Mouse (Mus musculus) forebrain, embryonic 13.5 days (tissue): Measurements from ENCODE around the gene Actr5. TPM values are rescaled to one million over a fixed set of nuclear protein-coding genes. Genes with fewer than 3 reads are reported as not detected.

Experiments
- ATAC-seq: fragments of 200-750 bp; cut with Nextera tagmentation; 2 replicates; pipeline ENCODE4 v1.8.0; 2017
- H3K27ac ChIP-seq: fragments of 300-500 bp; sonication (generic); 2 replicates; pipeline ENCODE4 v1.5.1; 2015; ENCODE audit warnings: inconsistent platforms, mild to moderate bottlenecking, moderate library complexity
- H3K27me3 ChIP-seq: fragments of 300-500 bp; sonication (generic); 2 replicates; pipeline ENCODE4 v1.6.1; 2015; ENCODE audit warnings: mild to moderate bottlenecking, inconsistent platforms
- H3K36me3 ChIP-seq: fragments of 300-500 bp; sonication (generic); 2 replicates; pipeline ENCODE4 v1.6.1; 2015; ENCODE audit warnings: mild to moderate bottlenecking, inconsistent platforms; ENCODE audit not compliant: poor library complexity, severe bottlenecking
- H3K4me1 ChIP-seq: fragments of 300-500 bp; sonication (generic); 2 replicates; pipeline ENCODE4 v1.6.1; 2015; ENCODE audit warnings: inconsistent platforms
- H3K4me2 ChIP-seq: fragments of 300-500 bp; sonication (generic); 2 replicates; pipeline ENCODE4 v1.6.1; 2015; ENCODE audit warnings: inconsistent platforms, mild to moderate bottlenecking, moderate library complexity
- H3K4me3 ChIP-seq: fragments of 300-500 bp; sonication (generic); 2 replicates; pipeline ENCODE4 v1.5.1; 2015; ENCODE audit warnings: mild to moderate bottlenecking, inconsistent platforms
- H3K9ac ChIP-seq: fragments of 300-500 bp; sonication (generic); 2 replicates; pipeline ENCODE4 v1.6.1; 2015; ENCODE audit warnings: mild to moderate bottlenecking, inconsistent platforms
- H3K9me3 ChIP-seq: fragments of 300-500 bp; sonication (generic); replicated peaks from 2 replicates; pipeline ENCODE4 v1.6.1; 2016; ENCODE audit warnings: inconsistent platforms
- WGBS: fragments of 180-500 bp; shearing (Covaris S2); methylation state at CpG from one replicate; pipeline ENCODE4 v1.1.7; 2015; 5-methylcytosine and 5-hydroxymethylcytosine counted together
- polyA plus RNA-seq: library from polyadenylated mRNA; unstranded; fragments of >200 nt; fragmentation: Nextera tagmentation; extraction: Ambion mirVana; gene quantifications from 2 replicates; pipeline ENCODE4 v1.2.1, GENCODE M21; 2015

Actr5 gene
- polyA plus RNA-seq, 1 experiment from 2014 or later = 14.1 TPM

DNA sequence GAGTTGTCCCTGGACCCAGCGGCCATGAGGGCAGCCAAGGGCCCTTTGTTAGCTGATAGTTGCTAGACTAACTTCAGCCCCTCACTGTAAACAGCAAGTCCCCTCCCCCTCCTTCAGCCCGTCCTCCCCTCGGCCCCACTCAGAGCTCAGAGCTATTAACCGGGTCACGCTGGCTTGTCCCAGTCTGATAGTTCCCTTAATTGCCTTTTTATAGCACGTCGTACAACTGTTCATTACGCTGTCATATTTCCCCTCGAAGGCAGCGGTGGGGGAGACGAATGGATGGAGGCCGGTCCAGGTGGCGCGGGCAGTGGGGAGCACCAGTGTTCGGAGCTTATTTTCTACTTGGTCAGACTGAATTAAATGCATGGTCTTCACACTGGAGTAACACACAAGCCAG is 22.0 kb upstream of the Actr5 start:
- H3K9ac ChIP-seq = peak overlapping the region; percentile 19; the same call in 1 of the 2 replicates
- no peaks in the 10 kb centered on the region for H3K9me3 ChIP-seq
- peak overlapping the region; percentile 79 for H3K27ac ChIP-seq
- H3K4me2 ChIP-seq = peak overlapping the region; percentile 48
- WGBS = 20% methylated on average over 15 of the region's 15 CpGs
- peak overlapping the region; percentile 10; the same call in 1 of the 2 replicates for H3K4me3 ChIP-seq
- peak; percentile 42; the same call in 1 of the 2 replicates for ATAC-seq
- H3K27me3 ChIP-seq = peaks cover 49% of the 10 kb centered on the region
- peaks cover 70% of the 10 kb centered on the region for H3K4me1 ChIP-seq
- H3K36me3 ChIP-seq = no peaks in the 10 kb centered on the region

DNA sequence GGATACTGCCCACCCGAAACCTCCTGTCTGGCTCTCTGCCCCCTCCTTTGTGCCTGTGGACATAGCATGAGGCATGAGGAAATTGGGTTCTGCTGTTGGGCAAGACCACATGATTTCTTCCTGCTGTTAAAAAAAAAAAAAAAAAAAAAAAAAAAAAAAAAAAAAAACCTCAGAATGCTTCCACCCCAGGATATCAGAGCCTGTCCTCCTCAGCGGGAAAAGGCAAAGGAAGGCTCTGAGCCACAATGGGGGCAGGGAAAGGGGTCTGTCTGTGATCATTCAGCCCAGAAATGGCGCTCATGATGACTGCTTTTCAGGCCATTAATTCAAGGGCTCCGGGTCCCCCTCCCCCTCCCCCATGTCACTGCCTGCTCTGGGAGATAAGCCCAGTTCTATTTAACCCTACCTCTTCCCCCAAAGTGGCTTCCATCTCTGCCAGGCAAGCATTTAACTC is 18.1 kb upstream of the Actr5 start:
- peaks cover 46% of the 10 kb centered on the region for H3K4me1 ChIP-seq
- no peaks in the 10 kb centered on the region for H3K9me3 ChIP-seq
- peaks cover 70% of the 10 kb centered on the region for H3K27me3 ChIP-seq
- WGBS = 5% methylated on average over 4 of the region's 4 CpGs
- peak overlapping the region; percentile 54 for H3K4me3 ChIP-seq
- peak overlapping the region; percentile 64 for H3K4me2 ChIP-seq
- ATAC-seq = peak; percentile 36; the same call in 1 of the 2 replicates
- peak overlapping the region; percentile 95 for H3K27ac ChIP-seq
- no peaks in the 10 kb centered on the region for H3K36me3 ChIP-seq
- peak overlapping the region; percentile 85 for H3K9ac ChIP-seq

DNA sequence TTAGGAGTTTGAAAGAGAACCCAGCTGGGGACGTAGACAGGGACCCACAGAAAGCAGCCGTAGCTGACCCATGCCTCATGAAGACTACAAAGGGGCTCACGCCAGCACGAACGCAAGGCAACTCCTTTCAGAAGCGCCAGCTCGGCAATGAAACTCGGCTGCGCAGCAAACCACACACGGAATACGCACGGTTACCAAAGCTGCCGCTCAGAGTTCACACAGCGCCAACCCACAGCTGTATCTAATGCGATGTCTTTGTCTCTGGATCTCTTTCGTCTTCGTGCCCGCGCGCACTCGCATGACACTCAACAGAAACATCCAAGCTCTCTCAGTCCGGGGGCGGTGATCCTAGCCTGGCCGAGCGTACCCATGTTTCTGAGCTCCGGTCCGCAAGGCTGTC is 15.0 kb upstream of the Actr5 start:
- H3K27me3 ChIP-seq = peaks cover 95% of the 10 kb centered on the region
- peaks cover 43% of the 10 kb centered on the region for H3K4me1 ChIP-seq
- peak overlapping the region; percentile 54 for H3K4me3 ChIP-seq
- WGBS = under 1% methylated on average over 27 of the region's 27 CpGs
- H3K9ac ChIP-seq = peak overlapping the region; percentile 85
- no peaks in the 10 kb centered on the region for H3K9me3 ChIP-seq
- H3K27ac ChIP-seq = peak overlapping the region; percentile 95
- H3K4me2 ChIP-seq = peak overlapping the region; percentile 64
- no peak for ATAC-seq
- H3K36me3 ChIP-seq = peaks cover 6% of the 10 kb centered on the region; the same call in 1 of the 2 replicates

DNA sequence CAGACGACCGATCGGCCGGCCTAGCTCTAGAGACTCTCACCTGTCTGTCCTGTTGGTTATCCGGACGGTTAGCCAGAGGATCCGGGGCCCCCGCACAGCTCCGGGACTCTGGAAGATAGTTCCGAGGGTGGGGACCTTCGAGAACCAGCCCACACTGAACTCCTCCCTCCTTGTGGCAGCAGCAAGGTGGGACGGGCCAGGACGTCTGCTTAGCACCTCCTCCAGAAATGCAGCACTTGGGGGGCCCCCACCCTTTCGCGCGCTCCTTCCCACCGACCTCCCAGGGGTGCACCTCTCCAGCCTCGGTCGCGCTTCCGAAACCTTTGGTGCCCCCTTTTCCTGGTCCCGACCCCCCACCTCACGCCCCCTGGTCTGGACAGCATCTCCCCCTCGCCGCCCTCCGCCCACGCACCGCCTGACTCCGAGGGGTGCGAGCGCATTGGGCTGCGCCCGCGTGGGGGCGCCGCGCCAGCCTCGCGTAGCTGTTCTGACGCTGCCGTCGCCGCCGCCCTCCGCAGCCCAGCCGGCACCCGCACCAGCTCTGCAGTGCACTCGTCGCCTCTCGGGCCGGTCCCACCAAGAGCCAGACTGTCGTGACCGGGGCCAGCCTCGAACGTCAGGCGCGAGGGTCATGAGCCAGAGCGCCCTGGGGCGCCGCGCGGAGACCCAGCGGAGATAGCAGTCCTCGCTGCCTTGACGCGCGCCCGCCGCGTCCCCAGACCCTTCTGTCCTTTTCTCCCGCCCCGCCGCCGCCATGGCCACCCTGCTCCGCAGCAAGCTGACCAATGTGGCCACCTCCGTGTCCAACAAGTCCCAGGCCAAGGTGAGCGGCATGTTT is 14.0 kb upstream of the Actr5 start, which contains the start of gene Slc32a1:
Gene Slc32a1, plus strand, starts transcription at position 280 of the 838 bp plus-strand sequence.
- peak within 1 kb of the TSS; percentile 64 for H3K4me2 ChIP-seq
- under 1% methylated on average over 71 of the region's 77 CpGs for WGBS
- H3K9ac ChIP-seq = peak within 1 kb of the TSS; percentile 85
- ATAC-seq = peak; percentile 83
- peak within 1 kb of the TSS; percentile 95 for H3K27ac ChIP-seq
- H3K36me3 ChIP-seq = peaks cover 7% of the 10 kb centered on the region; the same call in 1 of the 2 replicates
- peaks cover 45% of the 10 kb centered on the region for H3K4me1 ChIP-seq
- no peaks in the 10 kb centered on the region for H3K9me3 ChIP-seq
- peak within 1 kb of the TSS; percentile 54 for H3K4me3 ChIP-seq
- H3K27me3 ChIP-seq = peaks cover 97% of the 10 kb centered on the region

DNA sequence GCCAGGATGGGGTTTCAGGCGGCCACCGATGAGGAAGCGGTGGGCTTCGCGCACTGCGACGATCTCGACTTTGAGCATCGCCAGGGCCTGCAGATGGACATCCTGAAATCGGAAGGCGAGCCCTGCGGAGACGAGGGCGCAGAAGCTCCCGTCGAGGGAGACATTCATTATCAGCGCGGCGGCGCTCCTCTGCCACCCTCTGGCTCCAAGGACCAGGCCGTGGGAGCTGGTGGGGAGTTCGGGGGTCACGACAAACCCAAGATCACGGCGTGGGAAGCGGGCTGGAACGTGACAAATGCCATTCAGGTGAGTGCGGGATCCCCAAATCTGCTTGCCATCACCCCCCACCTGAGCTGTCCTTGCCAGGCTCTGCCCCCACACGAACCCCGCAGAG is 13.4 kb upstream of the Actr5 start:
- no peak for ATAC-seq
- Histone ChIP-seq H3K4me1 (peaks cover 47% of the 10 kb centered on the region), H3K4me3 (peak overlapping the region; percentile 54), H3K9ac (peak overlapping the region; percentile 85), H3K27ac (peak overlapping the region; percentile 95), H3K9me3 (no peaks in the 10 kb centered on the region), H3K36me3 (peaks cover 7% of the 10 kb centered on the region; the same call in 1 of the 2 replicates), H3K4me2 (peak overlapping the region; percentile 64), H3K27me3 (peaks cover 98% of the 10 kb centered on the region)
- 0% methylated on average over 30 of the region's 30 CpGs for WGBS

DNA sequence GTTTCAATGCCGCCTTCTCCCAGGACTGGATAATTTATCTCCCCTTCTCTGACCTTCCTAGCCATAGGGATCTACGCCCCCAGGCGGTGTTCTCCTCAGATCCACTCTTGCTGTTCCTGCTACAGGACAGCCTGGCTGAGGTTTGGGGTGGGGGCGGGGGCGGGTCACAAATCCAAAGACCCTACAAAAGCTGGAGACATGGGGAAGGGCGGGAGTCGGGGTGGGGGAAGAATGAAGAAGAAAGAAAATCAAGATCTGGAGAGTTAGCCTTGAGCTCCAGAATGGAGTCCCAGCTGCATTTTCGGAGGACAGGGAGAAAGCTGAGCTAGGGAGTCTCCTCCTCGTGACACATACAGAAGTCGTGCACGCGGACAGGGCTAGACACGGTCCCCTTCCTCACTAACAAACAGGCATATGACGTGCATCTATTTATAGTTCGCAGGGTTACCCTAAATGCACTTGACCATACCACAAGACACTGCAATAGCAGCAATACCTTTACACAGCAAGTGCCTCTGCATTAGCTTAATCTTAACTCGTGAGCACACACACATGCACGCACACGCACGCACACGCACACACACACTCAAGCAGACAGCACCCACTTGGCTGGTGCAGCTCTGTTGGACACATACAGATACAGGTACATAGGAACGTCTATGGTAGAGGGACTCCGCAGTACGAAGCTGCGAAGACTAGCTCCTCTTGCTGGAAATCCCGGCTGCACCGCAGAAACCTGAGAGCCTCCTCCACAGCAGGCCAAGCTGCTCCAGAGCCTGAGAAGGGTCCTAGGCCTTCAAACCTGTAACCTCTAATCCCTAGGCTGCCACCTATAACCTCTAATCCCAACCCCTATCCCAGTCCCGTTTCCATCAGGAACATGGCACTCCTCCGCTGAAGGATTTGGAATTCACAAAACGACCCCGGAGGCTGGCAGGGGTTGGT is 12.7 kb upstream of the Actr5 start:
- H3K27ac ChIP-seq = peak overlapping the region; percentile 95
- H3K27me3 ChIP-seq = peaks cover 100% of the 10 kb centered on the region
- no peaks in the 10 kb centered on the region for H3K9me3 ChIP-seq
- H3K4me1 ChIP-seq = peaks cover 45% of the 10 kb centered on the region
- peaks cover 7% of the 10 kb centered on the region; the same call in 1 of the 2 replicates for H3K36me3 ChIP-seq
- 2% methylated on average over 30 of the region's 30 CpGs for WGBS
- H3K9ac ChIP-seq = peak overlapping the region; percentile 85
- H3K4me2 ChIP-seq = peak overlapping the region; percentile 64
- H3K4me3 ChIP-seq = peak overlapping the region; percentile 54
- no peak for ATAC-seq

DNA sequence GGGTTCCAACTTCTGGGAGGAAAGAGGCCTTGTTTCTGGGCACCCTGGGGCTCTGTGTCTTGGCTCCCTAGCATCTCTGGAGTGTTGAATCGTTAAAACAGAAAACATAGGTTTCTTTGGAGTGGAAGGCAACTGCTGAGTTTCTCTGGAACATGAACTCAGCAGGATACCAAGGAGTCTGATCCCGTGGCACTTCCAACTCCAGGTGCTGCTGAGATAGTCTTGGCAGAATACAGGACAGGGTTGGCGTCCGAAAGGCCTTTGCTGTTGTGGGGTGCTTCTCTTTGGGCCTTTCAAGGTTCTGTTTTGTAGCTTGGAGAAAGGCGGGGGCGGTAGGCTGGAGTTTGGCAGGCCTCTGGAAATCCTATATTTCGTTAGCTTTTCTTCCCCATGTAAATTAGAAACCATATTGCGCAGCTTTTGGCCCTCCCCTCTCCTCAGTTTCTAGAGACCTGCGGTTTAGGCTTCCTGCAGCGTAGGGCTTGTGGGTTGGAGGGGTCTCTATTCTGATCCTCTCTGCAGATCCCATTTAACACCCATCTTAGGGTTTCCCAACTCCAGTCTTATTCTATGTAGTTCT is 11.9 kb upstream of the Actr5 start:
- 1% methylated on average over 10 of the region's 10 CpGs for WGBS
- Histone ChIP-seq H3K4me2 (peak overlapping the region; percentile 64), H3K4me1 (peaks cover 45% of the 10 kb centered on the region)

DNA sequence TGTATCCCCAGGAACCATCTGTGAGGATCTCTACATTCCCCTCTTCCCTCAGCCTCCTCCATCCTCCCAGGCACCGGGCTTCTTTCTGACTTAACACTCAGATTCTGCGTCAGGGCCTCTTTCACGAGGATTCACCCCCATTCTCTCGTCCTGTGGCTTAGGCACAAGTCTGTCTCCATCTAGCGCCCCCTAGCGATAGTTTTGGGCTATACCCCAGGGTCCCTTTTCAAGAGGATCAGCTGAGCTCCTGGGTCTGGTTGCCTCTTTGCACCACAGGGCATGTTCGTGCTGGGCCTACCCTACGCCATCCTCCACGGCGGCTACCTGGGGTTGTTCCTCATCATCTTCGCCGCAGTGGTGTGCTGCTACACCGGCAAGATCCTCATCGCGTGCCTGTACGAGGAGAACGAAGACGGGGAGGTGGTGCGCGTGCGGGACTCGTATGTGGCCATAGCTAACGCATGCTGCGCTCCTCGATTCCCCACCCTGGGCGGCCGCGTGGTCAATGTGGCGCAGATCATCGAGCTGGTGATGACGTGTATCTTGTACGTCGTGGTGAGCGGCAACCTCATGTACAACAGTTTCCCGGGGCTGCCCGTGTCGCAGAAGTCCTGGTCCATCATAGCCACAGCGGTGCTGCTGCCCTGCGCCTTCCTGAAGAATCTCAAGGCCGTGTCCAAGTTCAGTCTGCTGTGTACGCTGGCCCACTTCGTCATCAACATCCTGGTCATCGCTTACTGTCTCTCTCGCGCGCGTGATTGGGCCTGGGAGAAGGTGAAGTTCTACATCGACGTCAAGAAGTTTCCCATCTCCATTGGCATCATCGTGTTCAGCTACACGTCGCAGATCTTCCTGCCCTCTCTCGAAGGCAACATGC is 10.9 kb upstream of the Actr5 start:
- peaks cover 100% of the 10 kb centered on the region for H3K27me3 ChIP-seq
- peak overlapping the region; percentile 54 for H3K4me3 ChIP-seq
- 3% methylated on average over 53 of the region's 53 CpGs for WGBS
- peak overlapping the region; percentile 85 for H3K9ac ChIP-seq
- peak; percentile 28 for ATAC-seq
- peaks cover 7% of the 10 kb centered on the region; the same call in 1 of the 2 replicates for H3K36me3 ChIP-seq
- H3K4me2 ChIP-seq = peak overlapping the region; percentile 64
- peaks cover 45% of the 10 kb centered on the region for H3K4me1 ChIP-seq
- no peaks in the 10 kb centered on the region for H3K9me3 ChIP-seq
- H3K27ac ChIP-seq = peak overlapping the region; percentile 95

More for the DNA sequence above, 11.9 kb upstream of the Actr5 start:
- H3K27me3 ChIP-seq = peaks cover 100% of the 10 kb centered on the region
- peak overlapping the region; percentile 54 for H3K4me3 ChIP-seq
- peaks cover 7% of the 10 kb centered on the region; the same call in 1 of the 2 replicates for H3K36me3 ChIP-seq
- no peak for ATAC-seq
- H3K9ac ChIP-seq = peak overlapping the region; percentile 85
- H3K9me3 ChIP-seq = no peaks in the 10 kb centered on the region
- H3K27ac ChIP-seq = peak overlapping the region; percentile 95

DNA sequence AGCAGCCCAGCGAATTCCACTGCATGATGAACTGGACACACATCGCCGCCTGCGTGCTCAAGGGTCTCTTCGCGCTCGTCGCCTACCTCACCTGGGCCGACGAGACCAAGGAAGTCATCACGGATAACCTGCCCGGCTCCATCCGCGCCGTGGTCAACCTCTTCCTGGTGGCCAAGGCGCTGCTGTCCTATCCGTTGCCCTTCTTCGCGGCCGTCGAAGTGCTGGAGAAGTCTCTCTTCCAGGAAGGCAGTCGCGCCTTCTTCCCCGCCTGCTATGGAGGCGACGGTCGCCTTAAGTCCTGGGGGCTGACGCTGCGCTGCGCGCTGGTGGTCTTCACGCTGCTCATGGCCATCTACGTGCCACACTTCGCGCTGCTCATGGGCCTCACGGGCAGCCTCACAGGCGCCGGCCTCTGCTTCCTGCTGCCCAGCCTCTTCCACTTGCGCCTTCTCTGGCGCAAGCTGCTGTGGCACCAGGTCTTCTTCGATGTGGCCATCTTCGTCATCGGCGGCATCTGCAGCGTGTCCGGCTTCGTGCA is 10.2 kb upstream of the Actr5 start:
- Histone ChIP-seq H3K9me3 (no peaks in the 10 kb centered on the region), H3K27me3 (peaks cover 100% of the 10 kb centered on the region), H3K36me3 (peaks cover 7% of the 10 kb centered on the region; the same call in 1 of the 2 replicates), H3K4me3 (peak overlapping the region; percentile 54), H3K4me2 (peak overlapping the region; percentile 64), H3K4me1 (peaks cover 41% of the 10 kb centered on the region), H3K27ac (peak overlapping the region; percentile 40), H3K9ac (peak overlapping the region; percentile 85)
- ATAC-seq = no peak
- 1% methylated on average over 47 of the region's 47 CpGs for WGBS

DNA sequence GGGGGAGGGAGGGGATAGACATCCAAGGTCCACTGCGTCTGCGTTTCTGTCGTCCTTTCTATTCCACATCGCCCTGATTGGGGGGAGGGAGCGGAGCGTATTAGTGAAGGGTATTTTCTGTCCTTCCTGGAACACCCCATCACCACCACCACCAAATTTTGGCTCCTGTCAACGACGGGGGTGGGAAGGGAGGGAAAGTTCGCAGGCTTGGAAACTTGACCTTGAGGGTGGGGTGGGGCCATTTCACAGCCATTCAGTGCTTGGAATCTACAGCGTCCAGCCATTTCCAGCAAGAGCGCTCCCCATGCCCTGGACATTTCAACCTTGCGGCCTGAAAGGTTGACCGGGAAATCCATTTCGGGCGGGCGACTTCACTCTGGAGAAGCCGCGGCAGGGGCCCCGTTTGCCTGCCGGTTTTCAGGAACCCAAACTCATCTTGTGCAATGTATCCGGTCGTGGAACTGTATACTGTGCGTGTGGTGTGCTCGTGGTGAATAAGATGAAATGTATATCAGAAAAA is 9.5 kb upstream of the Actr5 start:
- Histone ChIP-seq H3K27ac (peak overlapping the region; percentile 55), H3K4me3 (peak overlapping the region; percentile 54), H3K4me2 (peak overlapping the region; percentile 64), H3K36me3 (peaks cover 7% of the 10 kb centered on the region; the same call in 1 of the 2 replicates), H3K27me3 (peaks cover 96% of the 10 kb centered on the region), H3K4me1 (peaks cover 38% of the 10 kb centered on the region), H3K9ac (peak overlapping the region; percentile 85), H3K9me3 (no peaks in the 10 kb centered on the region)
- WGBS = under 1% methylated on average over 24 of the region's 24 CpGs
- no peak for ATAC-seq
